Mouse (Mus musculus) heart, postnatal 0 days (tissue): ENCODE results near the gene Psmd14.

Source experiments
- CTCF ChIP-seq: IDR thresholded peaks from 2 replicates; pipeline ENCODE4 v1.5.1; 2016; ENCODE audit warnings: antibody characterized with exemption, control low read depth, low read depth
- EP300 ChIP-seq: IDR thresholded peaks from 2 replicates; pipeline ENCODE4 v1.6.1; 2016; ENCODE audit warnings: antibody characterized with exemption, low read depth

DNA sequence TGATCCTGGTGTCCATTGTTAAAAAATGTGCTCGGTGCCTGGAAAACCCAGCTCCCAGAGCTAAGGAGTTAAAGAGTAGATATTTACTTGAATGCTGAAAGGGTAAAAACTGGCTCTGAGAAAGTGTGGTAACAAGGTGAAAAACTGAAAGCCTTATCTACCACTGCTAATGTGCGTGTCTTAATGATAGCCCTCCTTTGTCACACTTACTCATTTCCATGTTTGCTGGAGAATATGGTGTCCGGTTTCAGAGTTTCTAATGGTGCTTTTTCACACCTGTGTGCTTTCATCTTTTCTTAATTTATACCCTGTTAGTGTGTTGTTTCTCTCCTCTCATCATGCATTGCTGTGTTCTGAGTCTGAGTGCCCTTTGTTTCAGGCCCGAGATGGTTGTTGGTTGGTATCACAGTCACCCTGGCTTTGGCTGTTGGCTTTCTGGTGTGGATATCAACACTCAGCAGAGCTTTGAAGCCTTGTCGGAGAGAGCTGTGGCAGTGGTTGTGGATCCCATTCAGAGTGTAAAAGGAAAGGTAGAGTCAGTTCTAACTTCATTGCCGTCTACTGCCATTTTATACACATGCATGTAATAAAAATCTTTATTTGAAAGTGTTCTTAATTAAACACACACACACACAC, 53.1 kb downstream of the Psmd14 start:
- no peak for TF ChIP-seq EP300
- TF ChIP-seq CTCF: no peak
